Mouse (Mus musculus): ENCODE measurements around the gene Triobp. TPM values are rescaled to one million over a fixed set of nuclear protein-coding genes. Genes with fewer than 3 reads are reported as not detected.

Gene Triobp
- polyA plus RNA-seq, 1 experiment from 2014 or later = 46.7 TPM

GRCm38 (mm10) chr15:79023366-79023765 lies 75.8 kb downstream of the Triobp start:
- peaks cover 27% of the 10 kb centered on the region for H3K27me3 ChIP-seq (replicated peaks; ENCODE audit: control insufficient read depth, insufficient read depth, low read length)
- 0 out of 2 replicates have a peak overlapping the region, but pooled peaks have one; percentile 16 for H3K27ac ChIP-seq (ENCODE audit: low read depth, low read length)
- WGBS = 36% methylated on average over 1 of the region's 1 CpGs
- no peak overlapping the region; the same call in 1 of the 2 replicates for H3K9ac ChIP-seq (ENCODE audit: low read depth, low read length)
- H3K4me3 ChIP-seq (ENCODE audit: low read depth, low read length) = no peak overlapping the region
- peaks cover 19% of the 10 kb centered on the region for H3K4me1 ChIP-seq (replicated peaks; ENCODE audit: control insufficient read depth, insufficient read depth, low read length)
- ATAC-seq (replicated peaks; ENCODE audit: low FRiP score) = no peak
- H3K4me2 ChIP-seq = no peak overlapping the region
- H3K9me3 ChIP-seq (ENCODE audit: control insufficient read depth, low read length) = no peaks in the 10 kb centered on the region
- H3K36me3 ChIP-seq (ENCODE audit: control insufficient read depth, insufficient read depth, low read length) = no peaks in the 10 kb centered on the region
- DNase-seq (ENCODE audit: low spot score) = no peak

- no peak overlapping the region for H3K9ac ChIP-seq (ENCODE audit: low read depth, low read length)
- peak overlapping the region; percentile 34 for H3K4me2 ChIP-seq
- H3K36me3 ChIP-seq (ENCODE audit: control insufficient read depth, insufficient read depth, low read length) = no peaks in the 10 kb centered on the region
- DNase-seq (ENCODE audit: low spot score) = no peak
- peak overlapping the region; percentile 59; the same call in 1 of the 2 replicates for H3K27ac ChIP-seq (ENCODE audit: low read depth, low read length)
- H3K9me3 ChIP-seq (ENCODE audit: control insufficient read depth, low read length) = no peaks in the 10 kb centered on the region
- 0 out of 2 replicates have a peak overlapping the region, but pooled peaks have one; percentile 10 for H3K4me3 ChIP-seq (ENCODE audit: low read depth, low read length)
- H3K27me3 ChIP-seq (replicated peaks; ENCODE audit: control insufficient read depth, insufficient read depth, low read length) = peaks cover 45% of the 10 kb centered on the region
- ATAC-seq (replicated peaks; ENCODE audit: low FRiP score) = no peak
- WGBS = 13% methylated on average over 18 of the region's 18 CpGs
- H3K4me1 ChIP-seq (replicated peaks; ENCODE audit: control insufficient read depth, insufficient read depth, low read length) = peaks cover 26% of the 10 kb centered on the region
Observed at GRCm38 (mm10) chr15:79025687-79026308, 78.3 kb downstream of the Triobp start.

GRCm38 (mm10) chr15:79026511-79027290 lies 79.2 kb downstream of the Triobp start:
- Histone ChIP-seq H3K36me3 (ENCODE audit: control insufficient read depth, insufficient read depth, low read length) (no peaks in the 10 kb centered on the region), H3K4me2 (peak overlapping the region; percentile 99), H3K27ac (ENCODE audit: low read depth, low read length) (peak overlapping the region; percentile 92), H3K27me3 (replicated peaks; ENCODE audit: control insufficient read depth, insufficient read depth, low read length) (peaks cover 51% of the 10 kb centered on the region), H3K4me3 (ENCODE audit: low read depth, low read length) (peak overlapping the region; percentile 78), H3K9me3 (ENCODE audit: control insufficient read depth, low read length) (no peaks in the 10 kb centered on the region), H3K9ac (ENCODE audit: low read depth, low read length) (0 out of 2 replicates have a peak overlapping the region, but pooled peaks have one; percentile 7), H3K4me1 (replicated peaks; ENCODE audit: control insufficient read depth, insufficient read depth, low read length) (peaks cover 32% of the 10 kb centered on the region)
- DNase-seq (ENCODE audit: low spot score) = no peak
- no peak for ATAC-seq (replicated peaks; ENCODE audit: low FRiP score)
- 50% methylated on average over 14 of the region's 14 CpGs for WGBS

- Histone ChIP-seq H3K4me3 (ENCODE audit: low read depth, low read length) (peak overlapping the region; percentile 78), H3K4me2 (peak overlapping the region; percentile 99), H3K9me3 (ENCODE audit: control insufficient read depth, low read length) (no peaks in the 10 kb centered on the region), H3K36me3 (ENCODE audit: control insufficient read depth, insufficient read depth, low read length) (no peaks in the 10 kb centered on the region), H3K9ac (ENCODE audit: low read depth, low read length) (peak overlapping the region; percentile 99), H3K27me3 (replicated peaks; ENCODE audit: control insufficient read depth, insufficient read depth, low read length) (peaks cover 55% of the 10 kb centered on the region), H3K4me1 (replicated peaks; ENCODE audit: control insufficient read depth, insufficient read depth, low read length) (peaks cover 32% of the 10 kb centered on the region), H3K27ac (ENCODE audit: low read depth, low read length) (peak overlapping the region; percentile 92)
- 7% methylated on average over 41 of the region's 46 CpGs for WGBS
- ATAC-seq (replicated peaks; ENCODE audit: low FRiP score) = 0 out of 2 replicates have a peak, but pooled peaks have one; percentile 13
- peak; percentile 62 for DNase-seq (ENCODE audit: low spot score)
Observed at GRCm38 (mm10) chr15:79027291-79028205, 80.0 kb downstream of the Triobp start.

- Histone ChIP-seq H3K27me3 (replicated peaks; ENCODE audit: control insufficient read depth, insufficient read depth, low read length) (peaks cover 55% of the 10 kb centered on the region), H3K4me2 (peak within 1 kb of the TSS; percentile 99), H3K4me3 (ENCODE audit: low read depth, low read length) (peak within 1 kb of the TSS; percentile 78), H3K27ac (ENCODE audit: low read depth, low read length) (peak within 1 kb of the TSS; percentile 92), H3K9me3 (ENCODE audit: control insufficient read depth, low read length) (no peaks in the 10 kb centered on the region), H3K4me1 (replicated peaks; ENCODE audit: control insufficient read depth, insufficient read depth, low read length) (peaks cover 28% of the 10 kb centered on the region), H3K9ac (ENCODE audit: low read depth, low read length) (peak within 1 kb of the TSS; percentile 99), H3K36me3 (ENCODE audit: control insufficient read depth, insufficient read depth, low read length) (no peaks in the 10 kb centered on the region)
- WGBS = 1% methylated on average over 58 of the region's 58 CpGs
- ATAC-seq (replicated peaks; ENCODE audit: low FRiP score) = peak; percentile 78
- DNase-seq (ENCODE audit: low spot score) = peak; percentile 94
Observed at GRCm38 (mm10) chr15:79028237-79028738, 80.8 kb downstream of the Triobp start, which contains the start of gene H1f0. Gene H1f0, plus strand, starts transcription at chr15:79028450.

GRCm38 (mm10) chr15:79028823-79029484 lies 81.4 kb downstream of the Triobp start:
- H3K9ac ChIP-seq (ENCODE audit: low read depth, low read length) = peak overlapping the region; percentile 99
- ATAC-seq (replicated peaks; ENCODE audit: low FRiP score) (no peak), DNase-seq (ENCODE audit: low spot score) (no peak)
- peaks cover 28% of the 10 kb centered on the region for H3K4me1 ChIP-seq (replicated peaks; ENCODE audit: control insufficient read depth, insufficient read depth, low read length)
- H3K4me3 ChIP-seq (ENCODE audit: low read depth, low read length) = peak overlapping the region; percentile 78
- H3K27me3 ChIP-seq (replicated peaks; ENCODE audit: control insufficient read depth, insufficient read depth, low read length) = peaks cover 55% of the 10 kb centered on the region
- H3K27ac ChIP-seq (ENCODE audit: low read depth, low read length) = peak overlapping the region; percentile 92; the same call in 1 of the 2 replicates
- H3K4me2 ChIP-seq = peak overlapping the region; percentile 99
- WGBS = 23% methylated on average over 16 of the region's 16 CpGs
- no peaks in the 10 kb centered on the region for H3K36me3 ChIP-seq (ENCODE audit: control insufficient read depth, insufficient read depth, low read length)
- no peaks in the 10 kb centered on the region for H3K9me3 ChIP-seq (ENCODE audit: control insufficient read depth, low read length)

GRCm38 (mm10) chr15:79029519-79030241 lies 82.2 kb downstream of the Triobp start:
- DNase-seq (ENCODE audit: low spot score) = no peak
- Histone ChIP-seq H3K4me2 (peak overlapping the region; percentile 99), H3K9me3 (ENCODE audit: control insufficient read depth, low read length) (no peaks in the 10 kb centered on the region), H3K4me3 (ENCODE audit: low read depth, low read length) (peak overlapping the region; percentile 78), H3K27ac (ENCODE audit: low read depth, low read length) (0 out of 2 replicates have a peak overlapping the region, but pooled peaks have one; percentile 32), H3K4me1 (replicated peaks; ENCODE audit: control insufficient read depth, insufficient read depth, low read length) (peaks cover 28% of the 10 kb centered on the region), H3K9ac (ENCODE audit: low read depth, low read length) (peak overlapping the region; percentile 99), H3K36me3 (ENCODE audit: control insufficient read depth, insufficient read depth, low read length) (no peaks in the 10 kb centered on the region), H3K27me3 (replicated peaks; ENCODE audit: control insufficient read depth, insufficient read depth, low read length) (peaks cover 55% of the 10 kb centered on the region)
- WGBS = 10% methylated on average over 11 of the region's 11 CpGs
- no peak for ATAC-seq (replicated peaks; ENCODE audit: low FRiP score)

All from liver, embryonic 11.5 days (tissue).